Mouse (Mus musculus): ENCODE measurements around the gene Ankrd13d.

- TF ChIP-seq CTCF (IDR thresholded peaks at IDR 0.05; ENCODE audit: extremely low read depth, insufficient read depth, low read length), result no peak
- TF ChIP-seq POLR2A (IDR thresholded peaks at IDR 0.05; ENCODE audit: extremely low read depth, insufficient read depth, low read length), result no peak
These were observed 18.7 kb downstream of the Ankrd13d start for GRCm38 (mm10) chr19:4264171-4264780.
